Mouse (Mus musculus) liver, postnatal 0 days (tissue): ENCODE measurements around the gene Tedc2. TPM values are rescaled to one million over a fixed set of nuclear protein-coding genes. Genes with fewer than 3 reads are reported as not detected.
A peak's percentile ranks its signal among the peaks of the same experiment; 100 is the strongest.

Experiments used
- ATAC-seq: fragments of 200-750 bp; cut with Nextera tagmentation; 2 replicates; pipeline ENCODE4 v1.8.0; 2017; ENCODE audit warnings: mild to moderate bottlenecking, moderate library complexity
- DNase-seq: peaks from one replicate; pipeline ENCODE4 v3.0.0-alpha.2; 2016
- H3K27ac ChIP-seq: fragments of 300-500 bp; sonication (generic); 2 replicates; pipeline ENCODE4 v1.5.1; 2014; ENCODE audit warnings: antibody characterized with exemption, moderate library complexity, mild to moderate bottlenecking, low read depth
- H3K27me3 ChIP-seq: fragments of 300-500 bp; sonication (generic); 2 replicates; pipeline ENCODE4 v1.6.1; 2014; ENCODE audit warnings: low read length, control low read depth, mixed read lengths; ENCODE audit not compliant: insufficient read depth
- H3K36me3 ChIP-seq: fragments of 300-500 bp; sonication (generic); replicated peaks from 2 replicates; pipeline ENCODE4 v1.6.1; 2014; ENCODE audit warnings: mild to moderate bottlenecking, control low read depth, low read length, moderate library complexity, mixed read lengths; ENCODE audit not compliant: insufficient read depth
- H3K4me1 ChIP-seq: fragments of 300-500 bp; sonication (generic); 2 replicates; pipeline ENCODE4 v1.6.1; 2014; ENCODE audit warnings: antibody characterized with exemption, mild to moderate bottlenecking, control low read depth; ENCODE audit not compliant: insufficient read depth
- H3K4me2 ChIP-seq: fragments of 300-500 bp; sonication (generic); 2 replicates; pipeline ENCODE4 v1.6.1; 2014; ENCODE audit warnings: low read depth, mild to moderate bottlenecking, low read length, moderate library complexity, mixed read lengths
- H3K4me3 ChIP-seq: fragments of 300-500 bp; sonication (generic); 2 replicates; pipeline ENCODE4 v1.5.1; 2014; ENCODE audit warnings: low read depth, low read length
- H3K9ac ChIP-seq: fragments of 300-500 bp; sonication (generic); replicated peaks from 2 replicates; pipeline ENCODE4 v1.6.1; 2014; ENCODE audit warnings: mild to moderate bottlenecking, moderate library complexity
- H3K9me3 ChIP-seq: fragments of 300-500 bp; sonication (generic); 2 replicates; pipeline ENCODE4 v1.6.1; 2016; ENCODE audit warnings: mild to moderate bottlenecking, control low read depth, low read length, mixed read lengths
- CTCF ChIP-seq: sonication (generic); IDR thresholded peaks from 2 replicates; pipeline ENCODE4 v1.5.1; 2016; ENCODE audit warnings: antibody characterized with exemption, low read depth
- EP300 ChIP-seq: IDR thresholded peaks from 2 replicates; pipeline ENCODE4 v1.6.1; 2016; ENCODE audit warnings: antibody characterized with exemption, low read depth, mild to moderate bottlenecking
- WGBS: fragments of 180-500 bp; shearing (Covaris S2); extraction: QIAGEN DNeasy Blood & Tissue Kit; methylation state at CpG from one replicate; pipeline ENCODE4 v1.1.7; 2014; ENCODE audit not compliant: insufficient replicate concordance; 5-methylcytosine and 5-hydroxymethylcytosine counted together
- polyA plus RNA-seq: library from polyadenylated mRNA; unstranded; fragments of >200 nt; fragmentation: Nextera tagmentation; extraction: Ambion mirVana; gene quantifications from 2 replicates; pipeline ENCODE4 v1.2.1, GENCODE M21; 2015

Gene Tedc2
- polyA plus RNA-seq, 1 experiment from 2014 or later = 7.4 TPM

DNA sequence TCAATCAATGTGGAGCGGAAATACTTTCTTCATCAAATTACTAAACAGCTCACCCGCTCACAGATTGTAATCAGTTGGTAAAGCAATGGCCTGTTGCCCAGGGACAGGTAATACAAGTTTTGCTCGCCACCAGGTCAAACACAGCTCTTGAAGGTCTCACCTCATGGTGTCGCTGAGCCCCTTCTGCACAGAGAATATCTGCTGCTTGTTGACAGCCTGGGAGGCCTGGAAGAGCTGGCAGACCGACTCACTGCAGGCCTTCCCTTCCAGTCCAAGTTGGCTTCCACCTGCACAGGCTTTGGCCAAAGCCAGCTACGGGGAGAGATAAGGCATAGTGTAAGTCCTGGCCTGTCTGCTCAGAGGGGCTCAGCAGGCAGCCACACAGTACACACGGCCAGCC lies 16.3 kb upstream of the Tedc2 start:
- ATAC-seq = no peak
- Histone ChIP-seq H3K9me3 (no peaks in the 10 kb centered on the region), H3K36me3 (peaks cover 97% of the 10 kb centered on the region), H3K9ac (no peak overlapping the region), H3K4me1 (no peaks in the 10 kb centered on the region), H3K27ac (no peak overlapping the region), H3K4me2 (no peak overlapping the region), H3K27me3 (no peaks in the 10 kb centered on the region), H3K4me3 (no peak overlapping the region)
- no peak for DNase-seq
- TF ChIP-seq EP300 = no peak
- no peak for TF ChIP-seq CTCF
- 96% methylated on average over 7 of the region's 7 CpGs for WGBS

DNA sequence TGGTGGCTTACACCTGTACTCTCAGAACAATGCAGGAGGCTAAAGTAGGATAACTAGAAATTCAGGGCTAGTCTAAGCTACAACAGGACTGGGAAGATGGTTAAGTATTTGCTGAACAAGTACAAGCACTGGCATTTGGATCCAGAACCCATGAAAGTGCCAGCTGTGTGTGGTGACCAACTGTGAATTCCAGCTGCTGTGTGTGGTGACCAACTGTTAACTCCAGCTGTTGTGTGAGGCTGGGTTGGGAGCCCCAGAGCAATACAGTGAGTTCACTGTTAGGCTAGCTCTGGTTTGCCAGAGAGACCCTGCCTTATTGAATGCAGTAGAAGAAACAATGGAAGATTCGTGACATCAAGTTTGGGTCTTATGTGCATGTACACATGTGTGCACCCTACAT lies 15.8 kb upstream of the Tedc2 start:
- WGBS = 92% methylated on average over 1 of the region's 1 CpGs
- TF ChIP-seq EP300 = no peak
- no peak for TF ChIP-seq CTCF
- peaks cover 97% of the 10 kb centered on the region for H3K36me3 ChIP-seq
- no peak overlapping the region for H3K4me2 ChIP-seq
- DNase-seq = no peak
- ATAC-seq = no peak
- no peaks in the 10 kb centered on the region for H3K27me3 ChIP-seq
- no peaks in the 10 kb centered on the region for H3K9me3 ChIP-seq
- H3K27ac ChIP-seq = no peak overlapping the region
- no peak overlapping the region for H3K9ac ChIP-seq
- no peak overlapping the region for H3K4me3 ChIP-seq
- H3K4me1 ChIP-seq = no peaks in the 10 kb centered on the region

DNA sequence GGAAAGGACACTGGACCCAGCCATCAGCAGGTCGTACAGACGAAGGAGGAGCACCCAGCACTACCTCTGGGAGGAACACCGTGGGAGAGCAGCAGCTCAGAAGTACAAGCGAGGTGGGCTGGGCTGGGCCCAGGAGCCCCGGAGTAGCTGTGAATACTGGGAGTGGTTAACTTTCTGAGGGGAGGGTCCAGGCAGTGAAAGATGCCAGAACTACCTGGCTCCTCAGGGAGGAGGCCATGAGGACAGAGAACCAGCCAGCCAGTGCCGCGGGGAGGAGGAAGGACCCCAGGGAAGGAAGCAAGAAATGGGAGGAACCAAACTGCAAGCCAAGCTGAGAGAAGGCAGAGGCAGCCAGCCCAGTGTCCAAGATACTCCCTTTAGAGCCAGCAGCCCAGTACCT lies 7.3 kb upstream of the Tedc2 start:
- Histone ChIP-seq H3K9me3 (no peaks in the 10 kb centered on the region), H3K36me3 (peaks cover 94% of the 10 kb centered on the region), H3K27ac (no peak overlapping the region), H3K9ac (no peak overlapping the region), H3K4me1 (peaks cover 18% of the 10 kb centered on the region), H3K27me3 (no peaks in the 10 kb centered on the region), H3K4me2 (no peak overlapping the region), H3K4me3 (no peak overlapping the region)
- DNase-seq = no peak
- 91% methylated on average over 7 of the region's 7 CpGs for WGBS
- no peak for ATAC-seq
- TF ChIP-seq EP300 (no peak), CTCF (no peak)

DNA sequence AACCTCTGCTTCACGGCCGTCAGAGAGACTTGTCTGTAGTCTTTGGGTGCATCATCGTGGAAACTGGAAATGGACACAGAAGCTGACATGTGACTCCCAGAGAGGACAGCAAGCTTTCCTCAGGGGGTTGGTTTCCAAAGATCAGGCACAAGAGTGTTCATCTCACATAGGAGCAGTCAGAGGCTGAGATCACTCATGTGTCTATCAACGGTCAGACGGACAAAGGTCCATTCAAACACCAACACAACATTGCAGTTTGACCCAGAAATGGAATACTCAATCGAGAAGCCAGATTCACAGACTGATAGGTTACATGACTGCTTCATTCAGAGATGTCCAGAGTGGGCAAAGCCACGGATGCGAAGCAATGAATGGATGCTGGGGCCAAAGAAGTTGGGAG lies 6.1 kb upstream of the Tedc2 start:
- H3K36me3 ChIP-seq = peaks cover 87% of the 10 kb centered on the region
- H3K9ac ChIP-seq = no peak overlapping the region; the same call in 1 of the 2 replicates

DNA sequence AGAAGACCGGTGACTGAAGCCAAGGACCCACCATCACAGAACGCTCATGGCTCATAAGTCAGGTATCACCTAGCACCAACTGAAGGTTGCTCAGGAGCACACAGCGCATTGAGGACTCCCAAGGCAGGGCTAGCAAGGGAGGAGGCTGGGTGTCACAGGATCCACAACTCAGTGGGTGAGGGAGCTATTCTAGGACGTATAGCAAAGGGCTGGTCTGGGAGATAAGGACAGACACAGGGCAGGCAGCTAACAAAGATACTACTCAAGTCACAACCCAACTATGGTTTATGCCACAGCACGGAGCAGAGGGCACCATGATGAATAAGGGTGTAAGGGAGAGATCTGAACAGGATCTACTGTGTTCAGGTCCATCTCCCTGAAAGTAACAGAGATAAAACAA lies 5.2 kb upstream of the Tedc2 start:
- WGBS = 56% methylated on average over 5 of the region's 5 CpGs
- Histone ChIP-seq H3K36me3 (peaks cover 79% of the 10 kb centered on the region), H3K4me1 (peaks cover 25% of the 10 kb centered on the region), H3K4me2 (peak overlapping the region; percentile 33), H3K9me3 (no peaks in the 10 kb centered on the region), H3K27ac (peak overlapping the region; percentile 84), H3K27me3 (no peaks in the 10 kb centered on the region), H3K9ac (peak overlapping the region; percentile 55), H3K4me3 (no peak overlapping the region)
- no peak for TF ChIP-seq CTCF
- TF ChIP-seq EP300 = peak; percentile 86
- DNase-seq (no peak), ATAC-seq (peak; percentile 74)

More for the DNA sequence above, 6.1 kb upstream of the Tedc2 start:
- WGBS = 84% methylated on average over 8 of the region's 8 CpGs
- no peak for TF ChIP-seq CTCF
- TF ChIP-seq EP300 = no peak
- Histone ChIP-seq H3K9me3 (no peaks in the 10 kb centered on the region), H3K27ac (peak overlapping the region; percentile 84), H3K4me3 (no peak overlapping the region), H3K4me2 (peak overlapping the region; percentile 33), H3K4me1 (peaks cover 21% of the 10 kb centered on the region), H3K27me3 (no peaks in the 10 kb centered on the region)
- no peak for DNase-seq
- ATAC-seq = peak; percentile 37

DNA sequence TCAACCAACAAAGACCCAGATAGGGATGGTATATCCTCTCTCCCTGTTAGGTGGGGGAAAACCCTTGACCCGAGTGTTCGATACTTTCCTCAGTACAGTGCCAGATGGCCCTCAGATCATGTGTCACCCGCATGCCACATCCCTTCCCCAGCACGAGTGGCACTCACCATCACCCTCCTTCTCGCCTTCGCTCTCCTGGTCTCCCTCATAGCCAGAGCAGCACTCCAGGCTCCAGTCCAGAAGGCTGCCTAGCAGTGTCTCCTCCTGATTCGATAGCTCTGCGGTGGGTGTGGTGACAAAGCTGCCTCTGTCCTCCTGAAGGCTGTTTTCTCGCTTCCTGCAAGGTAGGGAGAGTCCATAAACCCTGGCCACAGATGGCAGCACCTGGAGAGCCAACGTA lies 4.1 kb upstream of the Tedc2 start:
- no peaks in the 10 kb centered on the region for H3K9me3 ChIP-seq
- no peak overlapping the region for H3K9ac ChIP-seq
- peaks cover 68% of the 10 kb centered on the region for H3K36me3 ChIP-seq
- no peaks in the 10 kb centered on the region for H3K27me3 ChIP-seq
- 91% methylated on average over 10 of the region's 10 CpGs for WGBS
- no peak for ATAC-seq
- peaks cover 30% of the 10 kb centered on the region for H3K4me1 ChIP-seq
- no peak overlapping the region for H3K4me3 ChIP-seq
- no peak for TF ChIP-seq EP300
- no peak for TF ChIP-seq CTCF
- no peak for DNase-seq
- peak overlapping the region; percentile 84; the same call in 1 of the 2 replicates for H3K27ac ChIP-seq
- no peak overlapping the region for H3K4me2 ChIP-seq

DNA sequence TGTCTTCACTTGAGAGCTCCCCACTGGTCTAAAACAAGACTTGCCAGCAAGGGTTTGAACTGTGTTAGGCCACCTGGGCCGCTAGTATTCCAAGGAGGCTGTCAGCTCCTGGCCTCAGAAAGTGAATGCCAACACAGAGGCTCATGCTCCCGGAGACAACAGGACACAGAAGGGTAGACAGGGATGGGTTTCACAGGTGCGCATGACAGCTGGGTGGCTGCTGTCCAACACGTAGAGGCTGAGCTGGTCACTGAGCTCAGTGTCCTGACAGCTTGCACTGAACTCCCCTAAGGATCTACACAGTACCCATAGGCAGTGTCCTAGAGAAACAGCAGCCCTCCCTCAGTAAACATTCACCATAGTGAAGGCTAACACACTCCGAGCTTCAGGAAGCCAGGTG lies 2.9 kb upstream of the Tedc2 start:
- peaks cover 59% of the 10 kb centered on the region for H3K36me3 ChIP-seq
- no peak overlapping the region for H3K4me2 ChIP-seq
- no peaks in the 10 kb centered on the region for H3K27me3 ChIP-seq
- no peak overlapping the region for H3K4me3 ChIP-seq
- 92% methylated on average over 5 of the region's 5 CpGs for WGBS
- no peaks in the 10 kb centered on the region for H3K9me3 ChIP-seq
- H3K9ac ChIP-seq = no peak overlapping the region
- DNase-seq (no peak), ATAC-seq (no peak)
- H3K27ac ChIP-seq = no peak overlapping the region; the same call in 1 of the 2 replicates
- TF ChIP-seq EP300 (no peak), CTCF (no peak)
- peaks cover 32% of the 10 kb centered on the region for H3K4me1 ChIP-seq
